Comparison of ENCODE assay signal across 18 mouse cellular contexts in genomic region chr1:158452675-158453074, GRCm38 (mm10).
DNase-seq lines count a peak whose midpoint lies in the region; ATAC-seq lines count a peak whose summit lies in the region.
"Had no signal": no experiment of that assay in that cellular context is flagged by ENCODE, and none has a peak within 500 bp of the region (broad histone marks: within the 10 kb centered on the region; RNA-seq: fewer than 3 reads in every experiment).

No protein-coding gene starts in this region.

- no peak for DNase-seq in embryonic facial prominence, embryonic 11.5 days (ENCODE audit: low spot score)
- no peak for DNase-seq in embryonic facial prominence, embryonic 10.5 days (ENCODE audit: low spot score)
- DNase-seq in hindbrain, embryonic 14.5 days (ENCODE audit: low spot score): no peak
- no peak for DNase-seq in midbrain, embryonic 14.5 days
- no peak for DNase-seq in adrenal gland, adult (ENCODE audit: inconsistent age in 2 of 2, low spot score in 1 of 2)
- DNase-seq: adrenal gland, postnatal 10 days; cerebellum, adult 9-11 months; gastrocnemius, postnatal 25 days; heart, postnatal 10 days; kidney, adult 18-20 months; layer of hippocampus, postnatal 36 days; thymus, postnatal 36 days had no signal

- no peaks in the 10 kb centered on the region for H3K27me3 ChIP-seq in embryonic facial prominence, embryonic 11.5 days (ENCODE audit: control insufficient read depth, insufficient read depth, low read length)
- no peaks in the 10 kb centered on the region for H3K27me3 ChIP-seq in embryonic facial prominence, embryonic 10.5 days (replicated peaks; ENCODE audit: low read depth, poor library complexity, severe bottlenecking)
- H3K27me3 ChIP-seq in hindbrain, embryonic 13.5 days: no peaks in the 10 kb centered on the region
- no peaks in the 10 kb centered on the region for H3K27me3 ChIP-seq in hindbrain, embryonic 14.5 days (ENCODE audit: control insufficient read depth, insufficient read depth, low read length)
- H3K27me3 ChIP-seq in midbrain, embryonic 12.5 days: no peaks in the 10 kb centered on the region
- H3K27me3 ChIP-seq in midbrain, embryonic 14.5 days (ENCODE audit: control insufficient read depth, insufficient read depth, low read length): no peaks in the 10 kb centered on the region
- no peaks in the 10 kb centered on the region for H3K27me3 ChIP-seq in embryonic facial prominence, embryonic 15.5 days
- H3K27me3 ChIP-seq: forebrain, embryonic 12.5 days; neural tube, embryonic 12.5 days had no signal

- no peaks in the 10 kb centered on the region for H3K36me3 ChIP-seq in embryonic facial prominence, embryonic 11.5 days (replicated peaks; ENCODE audit: control insufficient read depth, insufficient read depth, low read depth, low read length)
- H3K36me3 ChIP-seq in embryonic facial prominence, embryonic 10.5 days (replicated peaks): no peaks in the 10 kb centered on the region
- H3K36me3 ChIP-seq in hindbrain, embryonic 13.5 days: no peaks in the 10 kb centered on the region
- no peaks in the 10 kb centered on the region for H3K36me3 ChIP-seq in hindbrain, embryonic 14.5 days (replicated peaks; ENCODE audit: control insufficient read depth, insufficient read depth)
- H3K36me3 ChIP-seq in midbrain, embryonic 12.5 days: no peaks in the 10 kb centered on the region
- H3K36me3 ChIP-seq in midbrain, embryonic 14.5 days (ENCODE audit: control insufficient read depth, insufficient read depth, low read length): no peaks in the 10 kb centered on the region
- H3K36me3 ChIP-seq in embryonic facial prominence, embryonic 15.5 days: no peaks in the 10 kb centered on the region
- H3K36me3 ChIP-seq: forebrain, embryonic 12.5 days; neural tube, embryonic 12.5 days had no signal

- H3K27ac ChIP-seq in embryonic facial prominence, embryonic 11.5 days (replicated peaks; ENCODE audit: low read depth, low read length): no peak overlapping the region
- no peak overlapping the region for H3K27ac ChIP-seq in embryonic facial prominence, embryonic 10.5 days (replicated peaks)
- H3K27ac ChIP-seq in hindbrain, embryonic 13.5 days: no peak overlapping the region
- no peak overlapping the region for H3K27ac ChIP-seq in hindbrain, embryonic 14.5 days
- H3K27ac ChIP-seq in midbrain, embryonic 12.5 days (replicated peaks): no peak overlapping the region
- H3K27ac ChIP-seq in midbrain, embryonic 14.5 days (replicated peaks; ENCODE audit: low read depth, low read length): no peak overlapping the region
- H3K27ac ChIP-seq in embryonic facial prominence, embryonic 15.5 days (replicated peaks): no peak overlapping the region
- H3K27ac ChIP-seq: forebrain, embryonic 12.5 days; kidney, postnatal 0 days; neural tube, embryonic 12.5 days had no signal

- H3K4me3 ChIP-seq in embryonic facial prominence, embryonic 11.5 days (ENCODE audit: low read depth, low read length): no peak overlapping the region
- H3K4me3 ChIP-seq in embryonic facial prominence, embryonic 10.5 days: no peak overlapping the region
- H3K4me3 ChIP-seq in hindbrain, embryonic 13.5 days: no peak overlapping the region
- H3K4me3 ChIP-seq in hindbrain, embryonic 14.5 days (replicated peaks; ENCODE audit: low read length): no peak overlapping the region
- H3K4me3 ChIP-seq in midbrain, embryonic 12.5 days: no peak overlapping the region
- no peak overlapping the region for H3K4me3 ChIP-seq in midbrain, embryonic 14.5 days (replicated peaks; ENCODE audit: low read depth, low read length)
- H3K4me3 ChIP-seq in embryonic facial prominence, embryonic 15.5 days (replicated peaks): no peak overlapping the region
- H3K4me3 ChIP-seq: forebrain, embryonic 12.5 days; neural tube, embryonic 12.5 days had no signal

- 0 out of 2 replicates have a peak, but pooled peaks have one; percentile 44 for ATAC-seq in embryonic facial prominence, embryonic 11.5 days (replicated peaks; ENCODE audit: insufficient number of reproducible peaks, low FRiP score, low TSS enrichment, low read depth)
- ATAC-seq in hindbrain, embryonic 13.5 days (ENCODE audit: low FRiP score): peak; percentile 21; the same call in 1 of the 2 replicates
- ATAC-seq in hindbrain, embryonic 14.5 days (ENCODE audit: low FRiP score): no peak; the same call in 1 of the 2 replicates
- peak; percentile 30; the same call in 1 of the 2 replicates for ATAC-seq in midbrain, embryonic 12.5 days (ENCODE audit: low FRiP score, low read depth)
- no peak for ATAC-seq in midbrain, embryonic 14.5 days (ENCODE audit: low FRiP score, low TSS enrichment)
- ATAC-seq in embryonic facial prominence, embryonic 15.5 days (ENCODE audit: insufficient number of reproducible peaks, low FRiP score, low TSS enrichment, low read depth): peak; percentile 56

- no peak overlapping the region for H3K4me2 ChIP-seq in embryonic facial prominence, embryonic 11.5 days (ENCODE audit: low read depth, low read length)
- H3K4me2 ChIP-seq in hindbrain, embryonic 13.5 days: no peak overlapping the region
- H3K4me2 ChIP-seq in hindbrain, embryonic 14.5 days (replicated peaks): no peak overlapping the region
- H3K4me2 ChIP-seq in midbrain, embryonic 12.5 days (replicated peaks): no peak overlapping the region
- H3K4me2 ChIP-seq in midbrain, embryonic 14.5 days (ENCODE audit: low read length): no peak overlapping the region
- no peak overlapping the region for H3K4me2 ChIP-seq in embryonic facial prominence, embryonic 15.5 days (replicated peaks)
- H3K4me2 ChIP-seq: forebrain, embryonic 12.5 days; neural tube, embryonic 12.5 days had no signal

- no peaks in the 10 kb centered on the region for H3K4me1 ChIP-seq in embryonic facial prominence, embryonic 11.5 days (ENCODE audit: control insufficient read depth, insufficient read depth, low read length)
- no peaks in the 10 kb centered on the region for H3K4me1 ChIP-seq in embryonic facial prominence, embryonic 10.5 days
- H3K4me1 ChIP-seq in hindbrain, embryonic 13.5 days (replicated peaks): peaks cover 2% of the 10 kb centered on the region; the same call in 1 of the 2 replicates
- peaks cover 3% of the 10 kb centered on the region; the same call in 1 of the 2 replicates for H3K4me1 ChIP-seq in hindbrain, embryonic 14.5 days (replicated peaks; ENCODE audit: control insufficient read depth, insufficient read depth, low read length)
- H3K4me1 ChIP-seq in midbrain, embryonic 12.5 days: peaks cover 4% of the 10 kb centered on the region; the same call in 1 of the 2 replicates
- no peaks in the 10 kb centered on the region for H3K4me1 ChIP-seq in midbrain, embryonic 14.5 days (ENCODE audit: control insufficient read depth, insufficient read depth, low read length)
- H3K4me1 ChIP-seq in embryonic facial prominence, embryonic 15.5 days: no peaks in the 10 kb centered on the region
- H3K4me1 ChIP-seq: neural tube, embryonic 12.5 days had no signal

- H3K9ac ChIP-seq in embryonic facial prominence, embryonic 11.5 days (replicated peaks; ENCODE audit: low read length): no peak overlapping the region
- no peak overlapping the region for H3K9ac ChIP-seq in hindbrain, embryonic 13.5 days
- H3K9ac ChIP-seq in hindbrain, embryonic 14.5 days: no peak overlapping the region
- H3K9ac ChIP-seq in midbrain, embryonic 12.5 days (replicated peaks): no peak overlapping the region
- H3K9ac ChIP-seq in midbrain, embryonic 14.5 days (replicated peaks; ENCODE audit: low read length): no peak overlapping the region
- H3K9ac ChIP-seq in embryonic facial prominence, embryonic 15.5 days: no peak overlapping the region
- H3K9ac ChIP-seq: forebrain, embryonic 12.5 days; neural tube, embryonic 12.5 days had no signal

- H3K9me3 ChIP-seq in embryonic facial prominence, embryonic 11.5 days (replicated peaks; ENCODE audit: control insufficient read depth, low read length): no peaks in the 10 kb centered on the region
- H3K9me3 ChIP-seq in embryonic facial prominence, embryonic 10.5 days: no peaks in the 10 kb centered on the region
- H3K9me3 ChIP-seq in hindbrain, embryonic 13.5 days: no peaks in the 10 kb centered on the region
- H3K9me3 ChIP-seq in hindbrain, embryonic 14.5 days (ENCODE audit: control insufficient read depth, low read length): no peaks in the 10 kb centered on the region
- no peaks in the 10 kb centered on the region for H3K9me3 ChIP-seq in midbrain, embryonic 12.5 days
- no peaks in the 10 kb centered on the region for H3K9me3 ChIP-seq in midbrain, embryonic 14.5 days (ENCODE audit: control insufficient read depth, low read length)
- no peaks in the 10 kb centered on the region for H3K9me3 ChIP-seq in embryonic facial prominence, embryonic 15.5 days (replicated peaks)
- H3K9me3 ChIP-seq: forebrain, embryonic 12.5 days; neural tube, embryonic 12.5 days had no signal

Comparison
In these comparisons a context has a peak if more than half of its experiments do, and no peak if none do; other contexts are left out.
1. ATAC-seq: peak in embryonic facial prominence, embryonic 11.5 days (single experiment), hindbrain, embryonic 13.5 days (single experiment), midbrain, embryonic 12.5 days (single experiment) and embryonic facial prominence, embryonic 15.5 days (single experiment); none in hindbrain, embryonic 14.5 days (single experiment) and midbrain, embryonic 14.5 days (single experiment).